Mouse (Mus musculus) layer of hippocampus, postnatal 10 days (tissue): ENCODE measurements around the gene Exoc4. TPM values are rescaled to one million over a fixed set of nuclear protein-coding genes. Genes with fewer than 3 reads are reported as not detected.

ENCODE experiments used
- DNase-seq, 2 experiments: peaks; one replicate each; pipeline ENCODE4 v3.0.0; 2021; ENCODE audit warnings: low spot score in 2 of 2
- total RNA-seq, 2 experiments: library from RNA; stranded (reverse); gene quantifications; 2 replicates each; pipeline ENCODE4 v1.2.3; 2021

Exoc4 gene
- total RNA-seq, 2 experiments from 2014 or later, result 70.1 to 79.5 TPM

DNA sequence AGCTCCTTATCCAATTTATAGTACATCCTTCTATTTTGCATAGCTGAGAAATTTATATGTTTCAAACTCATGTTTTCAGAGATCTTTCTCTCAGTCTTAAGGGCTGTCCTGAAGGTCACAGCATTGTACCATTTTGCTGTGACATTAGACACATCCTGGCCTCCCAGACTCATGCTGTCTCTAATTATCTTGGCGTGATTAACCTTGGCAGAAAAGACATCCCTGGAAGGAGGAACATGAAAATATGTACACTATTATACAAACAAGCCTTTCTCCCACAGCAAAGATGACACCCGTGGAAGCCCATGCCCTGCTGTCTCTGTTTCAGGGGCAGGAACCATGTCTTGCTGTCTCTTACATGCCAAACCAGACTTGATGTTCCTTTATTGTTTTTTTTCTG lies 59.8 kb downstream of the Exoc4 start:
- no peak for DNase-seq

DNA sequence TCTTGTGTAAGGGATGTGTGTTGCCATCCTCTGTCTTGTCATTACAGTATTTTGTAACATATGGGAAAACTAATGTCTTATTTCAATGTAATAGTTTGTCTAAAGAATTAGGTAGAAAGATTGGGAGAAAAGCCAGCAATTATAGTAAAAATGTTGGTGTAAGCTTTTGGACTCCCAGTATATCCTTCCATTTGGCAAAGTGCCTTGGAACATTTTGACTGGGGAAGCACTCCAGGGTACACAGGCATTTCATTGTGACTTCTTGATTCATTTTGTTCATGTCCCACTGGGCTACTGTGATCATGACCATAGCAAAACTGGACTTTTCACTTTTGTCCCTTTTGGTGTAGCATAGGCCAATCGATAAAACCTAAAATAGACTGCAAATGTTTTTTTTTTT lies 61.6 kb downstream of the Exoc4 start:
- DNase-seq, result no peak

DNA sequence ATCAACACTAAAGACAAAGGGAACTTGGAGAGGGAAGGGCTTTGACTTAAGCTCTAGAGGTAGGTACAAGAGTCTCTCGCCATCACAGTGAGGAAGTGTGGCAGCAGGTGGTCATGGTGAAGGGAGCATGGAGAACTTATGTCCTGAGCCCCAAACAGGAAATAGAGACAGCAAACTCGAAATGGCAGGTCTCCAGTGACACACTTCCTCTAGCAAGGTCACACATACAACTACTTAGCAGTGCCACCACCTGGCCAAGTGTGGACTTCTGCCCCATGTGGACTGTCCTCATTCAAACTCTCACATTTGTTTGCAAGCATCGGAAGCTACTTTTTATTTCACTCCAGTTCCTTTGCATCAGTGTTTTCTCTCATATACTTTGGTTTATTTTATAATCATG lies 74.0 kb downstream of the Exoc4 start:
- DNase-seq, result no peak

DNA sequence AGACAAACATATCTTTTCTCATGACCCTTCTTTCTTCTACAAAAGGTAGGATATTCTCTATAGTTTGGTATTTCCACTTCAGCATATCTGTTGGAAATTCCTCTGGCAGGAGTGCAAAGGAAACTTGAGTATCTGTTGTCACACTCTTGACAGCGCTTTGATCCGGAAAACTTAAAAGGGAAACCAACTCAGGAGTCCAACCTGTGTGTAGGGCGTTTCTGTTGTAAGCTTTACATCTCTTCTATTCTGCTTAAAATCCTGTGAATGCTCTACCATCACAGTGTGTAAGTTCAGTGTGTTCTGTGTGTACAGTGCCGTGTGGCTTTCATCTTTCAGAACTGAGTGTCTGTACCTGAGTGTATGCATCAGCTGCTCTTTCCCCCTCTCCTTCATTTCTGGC lies 74.5 kb downstream of the Exoc4 start:
- no peak for DNase-seq

DNA sequence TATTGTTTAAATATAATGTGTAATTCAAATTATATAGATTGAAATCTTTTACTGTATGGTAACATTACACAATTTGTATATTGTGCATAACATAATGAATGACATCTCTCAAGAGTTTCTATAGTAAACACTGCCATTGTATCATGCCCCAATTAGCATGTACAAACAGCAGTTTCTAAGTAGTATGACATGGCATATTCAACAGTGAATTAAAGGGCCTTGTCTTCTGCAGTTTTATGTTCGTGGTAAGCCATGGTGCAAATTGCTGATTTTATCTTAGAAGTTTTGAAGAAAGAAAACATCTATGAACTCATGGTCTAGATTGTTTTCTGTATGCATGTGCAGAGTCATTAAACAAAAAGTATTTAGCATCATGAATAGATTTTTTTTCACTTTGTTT lies 79.4 kb downstream of the Exoc4 start:
- no peak for DNase-seq

DNA sequence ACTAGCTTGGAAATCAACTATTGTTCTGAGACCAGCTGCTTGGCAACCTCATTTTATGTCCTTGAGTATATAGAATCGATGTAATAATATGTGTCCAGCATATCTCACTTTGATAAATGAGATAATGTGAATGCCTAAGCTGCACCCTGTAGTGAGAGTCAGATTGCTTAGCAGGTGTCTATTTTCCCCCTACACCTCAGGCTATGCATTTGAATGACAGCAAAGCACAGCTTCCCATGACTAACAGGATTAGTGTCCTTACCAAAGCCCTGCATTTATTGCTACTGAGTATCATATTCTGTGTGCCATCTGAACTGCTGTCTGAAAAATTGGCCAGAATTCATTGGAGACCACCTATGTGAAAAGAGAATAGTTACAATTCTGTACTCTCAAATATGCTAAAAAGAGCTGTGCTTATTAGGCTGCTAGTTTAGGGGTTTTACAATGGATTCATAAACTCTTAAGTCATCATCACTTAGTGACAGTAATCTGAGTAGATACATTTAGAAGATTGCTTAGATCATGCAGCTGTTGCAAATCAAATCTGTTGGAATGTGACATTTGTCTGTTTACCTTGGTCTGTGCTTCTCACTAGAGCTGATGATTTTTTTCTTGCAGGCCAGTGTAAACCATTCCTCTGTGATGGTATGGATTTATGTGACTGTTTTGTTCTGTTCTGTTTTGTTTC lies 98.3 kb downstream of the Exoc4 start:
- DNase-seq, result no peak

DNA sequence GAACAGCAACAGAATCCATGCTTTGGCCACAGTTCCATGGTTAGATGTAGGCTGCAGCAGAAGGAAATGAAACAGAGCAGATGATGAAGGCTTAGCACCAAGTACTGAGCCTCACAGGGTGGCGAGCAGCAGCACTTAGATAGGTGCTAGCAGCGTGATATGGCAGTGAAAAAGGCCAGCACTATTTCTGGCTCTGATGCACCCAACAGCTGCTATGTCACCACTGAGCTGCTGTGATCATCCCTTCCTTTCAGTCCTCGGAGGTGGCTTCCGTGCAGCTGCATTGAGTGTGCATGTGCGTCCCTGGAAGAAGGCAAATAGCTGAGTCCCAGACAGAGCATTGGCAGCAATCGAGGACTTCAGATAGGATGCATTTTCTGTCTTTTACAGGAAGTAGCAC lies 112.7 kb downstream of the Exoc4 start:
- DNase-seq, result peak; percentile 17 to 19

DNA sequence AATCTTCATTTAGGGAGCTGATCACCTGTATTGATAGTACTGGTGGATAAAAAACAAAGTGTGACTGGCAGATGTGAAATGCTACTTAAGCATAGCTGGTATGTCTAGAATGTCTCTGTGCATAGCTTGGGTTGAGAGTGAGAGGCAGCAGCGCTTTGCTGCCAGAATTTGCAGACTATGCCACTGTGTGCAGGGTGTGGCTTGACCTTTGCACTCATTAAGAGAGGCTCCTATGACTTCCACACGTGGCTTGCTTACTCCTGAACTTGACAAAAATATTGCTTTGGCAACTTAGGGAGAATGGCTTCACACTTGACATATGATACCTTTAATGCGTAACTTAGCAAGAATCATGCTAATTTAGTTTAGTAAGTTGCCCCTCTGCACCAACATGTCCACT lies 131.6 kb downstream of the Exoc4 start:
- DNase-seq, result no peak

DNA sequence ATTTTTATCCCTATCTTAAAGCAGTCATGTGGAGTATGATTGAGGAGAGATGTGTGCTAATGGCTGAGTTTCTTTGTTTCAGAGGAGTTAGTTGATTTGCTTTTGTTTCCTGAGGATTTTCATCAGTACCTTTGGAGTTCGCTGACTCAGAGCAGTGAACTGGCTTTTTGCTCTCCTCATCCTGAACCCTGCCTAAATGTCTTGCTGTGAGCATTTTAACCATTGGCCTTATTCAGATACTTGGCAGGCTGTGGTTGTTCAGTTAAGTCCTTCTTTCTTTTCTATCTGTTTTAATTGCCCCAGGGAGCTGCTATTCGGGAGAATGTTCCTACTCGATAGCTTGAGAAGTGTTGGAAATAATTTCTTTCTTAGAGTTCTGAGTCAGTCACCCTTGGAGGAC lies 133.3 kb downstream of the Exoc4 start:
- no peak for DNase-seq

DNA sequence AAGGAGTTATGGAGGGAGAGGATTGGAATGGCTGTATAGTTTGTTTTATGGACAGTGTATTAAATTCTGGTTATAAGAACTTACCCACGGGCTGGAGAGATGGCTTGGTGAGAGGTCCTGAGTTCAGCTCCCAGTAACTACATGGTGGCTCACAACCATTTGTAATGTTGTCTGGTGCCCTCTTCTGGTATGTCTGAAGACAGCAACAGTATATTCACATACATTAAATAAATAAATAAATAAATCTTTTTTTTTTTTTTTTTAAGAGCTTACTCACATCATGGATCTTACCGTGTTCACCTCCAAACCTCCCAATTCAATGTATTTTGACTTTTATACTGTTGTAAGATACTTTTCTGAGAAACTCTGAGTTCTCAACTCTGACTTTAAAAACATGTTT lies 143.1 kb downstream of the Exoc4 start:
- DNase-seq, result no peak

DNA sequence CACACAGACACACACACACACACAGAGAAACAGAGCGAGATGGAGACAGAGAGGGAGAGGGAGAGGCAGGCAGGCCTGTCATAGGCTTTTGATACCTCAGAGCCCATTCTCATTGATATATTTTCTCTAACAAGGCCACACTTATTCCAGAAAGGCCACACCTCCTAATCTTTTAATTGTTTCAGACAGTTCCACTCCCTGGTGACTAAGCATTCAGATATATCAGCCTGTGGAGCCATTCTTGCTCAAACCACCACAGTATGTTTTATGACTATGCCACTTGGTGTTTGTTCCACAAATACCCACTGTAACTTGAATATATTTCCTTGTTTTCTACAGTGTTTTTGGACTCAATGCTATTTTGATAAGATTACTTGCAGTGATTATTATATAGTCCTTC lies 150.6 kb downstream of the Exoc4 start:
- no peak for DNase-seq

DNA sequence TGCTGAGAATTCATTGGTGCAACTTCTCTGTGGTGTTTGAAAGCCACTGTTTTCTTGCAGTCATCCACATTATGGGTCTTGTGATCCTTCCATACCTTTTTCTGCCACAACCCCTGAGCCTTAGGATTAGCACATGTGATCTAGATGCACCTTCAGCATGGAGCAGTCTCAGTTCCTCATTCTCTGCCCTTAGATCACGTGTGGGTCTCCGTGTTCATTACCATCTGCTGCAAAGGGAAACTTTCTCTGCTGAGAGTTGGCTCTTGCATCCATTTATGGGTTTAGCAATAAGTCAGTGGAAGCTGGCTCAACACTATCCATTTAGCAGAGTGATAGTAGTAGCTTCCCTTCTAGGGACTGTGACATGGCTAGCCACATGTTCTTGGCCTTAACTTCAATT lies 152.3 kb downstream of the Exoc4 start:
- no peak for DNase-seq

DNA sequence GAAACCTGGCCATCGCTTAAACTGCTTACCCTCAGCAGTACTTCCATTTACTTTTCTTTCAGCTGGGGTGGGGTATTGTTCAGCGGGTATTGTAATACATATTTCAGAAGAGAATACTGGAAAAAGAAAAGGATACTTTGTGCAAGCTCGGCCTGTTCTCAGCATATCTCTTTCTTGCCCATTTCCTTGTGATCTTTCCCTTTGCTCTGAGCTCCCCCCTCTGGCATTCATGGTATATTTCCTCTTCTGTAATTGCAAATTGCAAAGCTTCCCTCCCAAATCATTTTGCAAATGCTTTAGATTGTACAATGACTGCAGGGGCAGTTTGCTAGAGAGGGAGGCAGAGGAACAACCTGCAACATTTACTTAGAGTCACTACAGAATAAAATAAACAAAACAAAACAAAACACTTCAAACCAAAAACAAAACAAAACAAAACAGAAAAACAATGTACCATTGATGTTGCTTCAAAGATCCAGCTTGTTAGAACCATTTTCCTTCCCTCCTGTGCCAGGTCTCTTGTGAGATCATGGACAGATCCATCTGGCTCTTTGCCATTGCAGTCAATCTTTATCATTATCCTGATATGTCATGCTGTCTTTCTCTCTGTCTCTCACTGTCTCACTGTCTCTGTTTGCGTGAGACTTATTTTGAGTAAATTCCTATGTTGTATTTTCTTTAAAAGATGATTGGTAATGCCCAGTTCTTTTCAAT lies 156.8 kb downstream of the Exoc4 start:
- peak in 1 of 2 experiments; percentile 20 for DNase-seq

DNA sequence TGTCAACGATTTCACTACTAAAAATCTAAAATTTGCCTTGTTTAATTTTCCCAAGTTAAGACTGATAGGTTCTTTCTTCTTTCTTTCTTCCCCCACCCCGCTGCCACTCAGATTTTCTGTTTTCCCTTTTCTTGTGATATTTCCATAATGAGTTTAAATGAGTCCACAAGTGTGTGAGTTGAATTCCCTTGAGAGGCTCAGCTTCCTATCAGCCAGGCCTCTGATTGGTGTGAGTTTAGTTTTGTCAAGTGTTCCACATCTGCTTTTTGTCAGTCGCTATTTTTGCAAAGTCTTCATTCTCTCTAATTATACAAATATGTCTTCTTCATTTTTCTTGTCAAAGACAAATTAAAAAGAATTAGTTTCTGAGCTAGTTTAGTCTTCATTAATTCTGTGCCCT lies 160.7 kb downstream of the Exoc4 start:
- DNase-seq, result no peak

DNA sequence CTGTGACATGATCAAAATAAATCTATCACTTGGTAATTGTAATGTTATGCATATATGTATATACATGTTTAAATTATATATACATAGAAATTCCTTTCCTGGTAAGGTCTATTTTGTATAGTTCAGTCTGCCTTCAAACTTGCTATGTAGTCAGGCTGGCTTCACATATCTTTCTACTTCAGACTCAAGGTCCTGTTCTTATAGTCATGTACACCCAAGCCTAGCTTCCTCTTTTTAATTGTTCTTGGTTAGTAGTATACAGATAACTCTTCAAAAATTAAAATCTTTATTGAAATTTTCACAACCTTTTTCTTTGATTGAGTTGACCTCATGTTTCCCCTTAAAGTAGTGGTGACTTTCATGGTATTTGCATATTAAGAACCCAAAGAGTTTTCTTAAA lies 176.1 kb downstream of the Exoc4 start:
- no peak for DNase-seq

DNA sequence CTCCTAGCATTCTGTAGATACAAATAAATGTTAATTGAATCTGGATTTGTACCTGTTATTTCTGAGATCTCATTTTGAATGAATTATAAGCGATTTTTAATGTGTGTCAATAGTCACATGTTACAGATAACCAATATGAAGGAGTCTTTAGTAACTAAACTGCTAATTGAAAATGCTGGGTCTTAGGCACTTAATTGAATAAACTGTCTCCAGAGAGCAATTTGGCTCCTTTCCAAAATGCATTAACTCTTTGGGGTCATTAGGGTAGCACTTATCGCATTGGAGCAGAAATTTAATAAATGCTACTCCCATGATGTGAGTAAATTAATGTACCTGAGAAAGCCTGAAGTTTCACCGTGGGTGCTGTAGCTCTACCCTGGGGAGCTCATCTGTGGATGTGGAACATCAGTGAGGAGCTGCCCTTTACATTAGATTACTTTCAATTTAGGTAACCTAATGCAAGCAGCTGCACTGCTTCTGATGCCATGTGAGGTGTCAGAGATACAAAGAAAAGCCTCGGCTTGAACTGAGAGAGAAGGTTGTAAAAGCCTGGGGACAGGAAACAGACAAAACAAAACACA lies 182.4 kb downstream of the Exoc4 start:
- DNase-seq, result no peak

DNA sequence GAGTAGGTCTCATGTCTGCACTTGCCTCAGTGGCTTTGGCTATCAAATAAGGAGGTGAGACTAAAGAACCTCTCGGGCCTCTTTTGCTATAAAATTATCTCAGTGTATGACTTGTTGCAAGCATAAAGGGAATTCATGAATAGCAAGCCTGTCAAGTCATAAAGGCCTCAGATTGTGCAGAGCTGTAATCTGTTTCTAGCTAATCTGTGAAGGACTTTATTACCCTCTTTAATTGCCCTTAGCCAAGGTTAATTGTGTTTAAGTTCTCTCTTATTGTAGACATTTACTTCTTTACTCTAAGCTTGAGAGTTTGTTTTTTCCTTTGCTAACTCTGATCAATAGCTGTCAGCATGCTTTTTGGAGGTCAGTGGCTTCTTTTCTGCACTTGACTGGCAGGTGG lies 191.6 kb downstream of the Exoc4 start:
- no peak for DNase-seq

DNA sequence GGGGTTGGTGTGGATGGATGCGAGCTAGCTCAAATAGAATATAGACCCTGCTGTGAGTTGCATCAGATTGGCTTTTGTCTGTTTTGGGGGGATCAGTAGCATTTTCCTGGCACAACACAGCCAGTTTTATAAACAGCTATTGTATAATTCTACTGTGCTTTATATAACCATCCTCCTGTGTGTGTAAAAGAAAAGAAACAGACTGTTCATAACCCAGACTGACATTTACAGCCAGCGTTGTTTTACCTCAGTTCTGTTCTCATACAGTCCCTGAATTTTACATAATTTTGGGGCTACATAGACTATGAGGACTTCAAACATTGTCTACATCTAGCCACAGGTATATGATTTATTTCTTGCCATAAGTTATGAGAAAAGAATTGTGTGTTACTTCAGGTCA lies 204.9 kb downstream of the Exoc4 start:
- DNase-seq, result no peak

DNA sequence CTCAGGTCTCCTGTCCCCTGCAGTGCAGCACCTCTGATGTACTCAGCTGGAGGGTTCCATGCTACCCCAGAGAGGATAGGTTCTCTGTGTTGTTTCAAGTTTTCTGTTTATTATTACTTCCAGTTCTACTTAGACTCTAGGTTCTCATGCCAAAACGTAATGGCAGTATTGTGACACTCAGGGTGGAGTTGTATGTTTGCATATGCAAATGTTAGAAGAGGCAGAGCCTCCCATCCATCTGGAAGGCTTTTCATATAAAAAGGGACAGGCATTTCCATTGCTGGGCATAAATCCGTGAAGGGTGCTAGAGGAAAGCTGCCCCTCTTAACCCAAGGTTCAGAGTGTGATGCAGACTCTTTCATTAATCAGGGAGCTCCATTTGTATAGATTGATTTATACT lies 205.5 kb downstream of the Exoc4 start:
- no peak for DNase-seq

DNA sequence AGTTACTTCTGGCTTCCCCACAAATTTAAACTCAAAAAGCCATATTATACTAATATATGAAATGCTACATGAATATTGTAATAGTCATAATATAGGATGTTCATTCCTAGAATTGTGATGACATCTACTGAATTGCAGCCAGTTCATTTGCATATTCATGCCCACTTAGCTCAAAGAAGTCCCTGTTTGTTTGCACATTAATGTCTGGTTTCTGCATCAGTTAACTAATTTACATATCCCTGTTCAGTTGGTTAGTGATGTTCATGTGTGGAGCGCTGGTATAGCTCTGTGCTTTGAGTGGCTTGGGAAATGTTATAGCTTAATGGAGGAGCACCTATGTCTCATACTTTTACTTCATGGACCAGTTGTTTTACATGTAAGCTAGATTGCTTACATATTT lies 206.4 kb downstream of the Exoc4 start:
- no peak for DNase-seq

DNA sequence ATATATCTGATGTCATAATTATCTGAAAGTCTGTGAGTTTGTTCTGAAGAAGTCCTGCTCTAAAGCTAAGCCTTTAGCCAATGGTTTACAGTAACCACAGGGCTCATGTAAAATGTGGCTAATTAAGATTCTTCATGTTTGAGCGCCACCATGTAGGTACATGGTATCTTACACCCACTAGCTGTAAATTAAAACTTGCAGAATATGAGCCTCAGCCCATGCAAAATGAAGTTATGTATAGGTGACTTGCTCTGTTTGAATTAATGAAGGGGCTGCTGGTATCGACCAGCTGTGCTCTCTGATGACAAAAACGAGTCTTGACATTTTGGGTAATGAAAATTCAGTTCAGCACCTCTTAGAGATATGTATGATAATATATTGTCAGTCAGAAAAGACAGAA lies 216.0 kb downstream of the Exoc4 start:
- no peak for DNase-seq

DNA sequence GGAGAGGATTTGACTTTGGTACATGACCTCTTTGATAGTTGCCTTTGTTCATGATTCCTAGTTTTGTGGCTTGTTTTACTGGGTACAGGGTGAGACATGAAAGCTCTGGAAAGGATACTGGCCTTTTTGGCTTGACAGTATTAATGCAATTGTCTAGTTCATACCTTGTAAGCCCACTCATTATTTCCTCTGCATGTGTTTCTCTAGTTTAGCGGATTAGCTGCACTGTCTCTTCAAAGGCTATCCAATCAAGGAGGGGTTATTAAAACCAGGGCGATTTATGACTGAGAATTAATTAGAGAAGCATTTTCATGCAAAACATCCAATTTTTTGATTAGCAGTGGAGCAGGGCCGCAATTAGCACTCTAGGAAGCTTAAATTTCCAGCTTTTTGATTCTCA lies 216.5 kb downstream of the Exoc4 start:
- no peak for DNase-seq
